Mouse (Mus musculus) hindbrain, embryonic 12.5 days (tissue): ENCODE data around the gene Efhd1. TPM values are rescaled to one million over a fixed set of nuclear protein-coding genes. Genes with fewer than 3 reads are reported as not detected.

Experiments used
- ATAC-seq: fragments of 200-750 bp; cut with Nextera tagmentation; 2 replicates; pipeline ENCODE4 v1.8.0; 2017; ENCODE audit warnings: moderate TSS enrichment; ENCODE audit not compliant: low FRiP score
- H3K27ac ChIP-seq: fragments of 300-500 bp; sonication (generic); 2 replicates; pipeline ENCODE4 v1.5.1; 2016; ENCODE audit warnings: mild to moderate bottlenecking
- H3K27me3 ChIP-seq: fragments of 300-500 bp; sonication (generic); 2 replicates; pipeline ENCODE4 v1.6.1; 2016; ENCODE audit warnings: mild to moderate bottlenecking
- H3K36me3 ChIP-seq: fragments of 300-500 bp; sonication (generic); 2 replicates; pipeline ENCODE4 v1.6.1; 2016; ENCODE audit warnings: mild to moderate bottlenecking
- H3K4me1 ChIP-seq: fragments of 300-500 bp; sonication (generic); 2 replicates; pipeline ENCODE4 v1.6.1; 2016
- H3K4me2 ChIP-seq: fragments of 300-500 bp; sonication (generic); replicated peaks from 2 replicates; pipeline ENCODE4 v1.6.1; 2016; ENCODE audit warnings: mild to moderate bottlenecking
- H3K4me3 ChIP-seq: fragments of 300-500 bp; sonication (generic); 2 replicates; pipeline ENCODE4 v1.5.1; 2016; ENCODE audit warnings: mild to moderate bottlenecking
- H3K9ac ChIP-seq: fragments of 300-500 bp; sonication (generic); 2 replicates; pipeline ENCODE4 v1.6.1; 2016; ENCODE audit warnings: mild to moderate bottlenecking, moderate library complexity
- H3K9me3 ChIP-seq: fragments of 300-500 bp; sonication (generic); replicated peaks from 2 replicates; pipeline ENCODE4 v1.6.1; 2016; ENCODE audit warnings: mild to moderate bottlenecking
- WGBS: fragments of 180-500 bp; shearing (Covaris S2); methylation state at CpG from one replicate; pipeline ENCODE4 v1.1.7; 2016; 5-methylcytosine and 5-hydroxymethylcytosine counted together
- polyA plus RNA-seq: library from polyadenylated mRNA; unstranded; fragments of >200 nt; fragmentation: Nextera tagmentation; extraction: Ambion mirVana; gene quantifications from 2 replicates; pipeline ENCODE4 v1.2.1, GENCODE M21; 2016

The Efhd1 gene
- polyA plus RNA-seq, 1 experiment from 2014 or later, result 0.40 TPM

DNA sequence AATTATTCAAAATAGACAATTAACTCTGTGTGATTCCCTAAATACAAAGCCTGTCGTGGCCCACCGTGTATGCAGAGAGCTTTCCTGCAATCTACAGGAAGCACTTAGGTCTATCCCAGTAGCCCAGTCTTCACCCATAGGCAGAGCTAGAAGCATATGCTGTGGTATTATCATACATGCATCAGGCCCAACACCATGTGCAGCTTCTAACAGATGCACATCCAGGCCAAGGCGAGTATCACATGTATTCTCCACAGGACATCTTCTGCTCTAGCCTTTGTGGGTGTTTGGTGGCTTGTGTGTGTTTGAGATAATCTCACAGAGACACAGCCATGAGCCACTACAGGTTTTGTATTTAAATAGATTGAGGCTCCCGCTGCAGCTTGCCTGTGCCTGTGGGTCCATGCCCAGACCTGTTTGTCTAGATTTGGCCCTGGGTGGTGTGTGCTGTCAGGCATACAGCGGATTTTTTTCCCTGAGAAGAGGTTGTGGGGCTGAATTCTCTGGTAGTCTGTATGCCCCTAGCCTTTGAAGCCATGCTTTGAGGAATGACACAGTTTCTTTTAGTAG, 12.0 kb upstream of the Efhd1 start:
- Histone ChIP-seq H3K9me3 (no peaks in the 10 kb centered on the region), H3K36me3 (no peaks in the 10 kb centered on the region)
- WGBS, result 60% methylated on average over 5 of the region's 5 CpGs

DNA sequence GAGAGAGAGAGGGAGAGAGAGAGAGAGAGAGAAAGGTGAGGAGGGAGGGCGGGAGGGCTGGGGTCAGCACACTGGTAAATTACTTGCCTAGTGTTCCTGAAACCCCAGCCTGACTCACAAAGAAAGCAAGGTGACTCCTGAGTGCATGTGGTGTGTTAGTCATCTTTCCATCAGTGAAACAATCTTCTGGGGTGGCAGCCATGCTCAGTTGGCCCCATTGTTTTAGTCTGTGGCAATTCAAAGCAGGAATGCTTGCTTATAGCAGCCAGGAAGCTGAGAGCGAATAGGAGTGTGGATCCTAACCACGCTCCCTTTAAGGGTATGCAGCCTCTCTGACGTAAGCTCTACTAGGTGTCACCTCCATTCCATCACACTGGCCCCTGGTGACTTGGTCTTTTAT, 9.0 kb upstream of the Efhd1 start:
- H3K4me2 ChIP-seq, result no peak overlapping the region
- H3K36me3 ChIP-seq, result no peaks in the 10 kb centered on the region
- no peaks in the 10 kb centered on the region for H3K9me3 ChIP-seq
- ATAC-seq, result no peak
- H3K4me3 ChIP-seq, result no peak overlapping the region
- no peak overlapping the region for H3K9ac ChIP-seq
- WGBS, result 69% methylated on average over 3 of the region's 4 CpGs
- H3K4me1 ChIP-seq, result no peaks in the 10 kb centered on the region
- H3K27ac ChIP-seq, result no peak overlapping the region
- peaks cover 24% of the 10 kb centered on the region for H3K27me3 ChIP-seq

More for the DNA sequence above, 12.0 kb upstream of the Efhd1 start:
- Histone ChIP-seq H3K4me2 (no peak overlapping the region), H3K4me3 (no peak overlapping the region), H3K9ac (no peak overlapping the region), H3K4me1 (no peaks in the 10 kb centered on the region), H3K27me3 (no peaks in the 10 kb centered on the region), H3K27ac (no peak overlapping the region)
- ATAC-seq, result no peak

DNA sequence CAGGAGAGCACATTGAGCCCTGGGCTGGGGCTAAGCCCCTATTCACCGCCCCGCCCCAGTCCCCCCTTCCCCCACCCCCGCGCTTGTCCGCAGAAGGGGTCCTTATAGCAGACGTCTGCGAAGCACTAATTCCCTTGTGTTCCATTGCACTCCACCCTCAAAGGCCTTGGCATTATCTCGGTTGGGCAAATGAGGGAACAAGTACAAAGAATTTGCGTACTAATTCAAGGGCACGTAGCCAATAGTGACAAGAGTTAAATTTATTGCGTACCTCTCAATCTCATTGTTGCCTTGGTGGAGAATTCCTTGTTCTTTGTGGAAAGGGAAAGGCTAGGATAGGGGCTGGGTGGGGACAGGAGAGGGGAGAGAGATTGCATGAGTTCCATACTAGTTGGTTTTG, 6.5 kb upstream of the Efhd1 start:
- H3K36me3 ChIP-seq, result no peaks in the 10 kb centered on the region
- H3K27ac ChIP-seq, result no peak overlapping the region
- no peaks in the 10 kb centered on the region for H3K4me1 ChIP-seq
- WGBS, result 15% methylated on average over 11 of the region's 11 CpGs
- H3K9ac ChIP-seq, result no peak overlapping the region
- H3K27me3 ChIP-seq, result peaks cover 48% of the 10 kb centered on the region
- H3K9me3 ChIP-seq, result no peaks in the 10 kb centered on the region
- no peak for ATAC-seq
- no peak overlapping the region for H3K4me3 ChIP-seq
- H3K4me2 ChIP-seq, result no peak overlapping the region

DNA sequence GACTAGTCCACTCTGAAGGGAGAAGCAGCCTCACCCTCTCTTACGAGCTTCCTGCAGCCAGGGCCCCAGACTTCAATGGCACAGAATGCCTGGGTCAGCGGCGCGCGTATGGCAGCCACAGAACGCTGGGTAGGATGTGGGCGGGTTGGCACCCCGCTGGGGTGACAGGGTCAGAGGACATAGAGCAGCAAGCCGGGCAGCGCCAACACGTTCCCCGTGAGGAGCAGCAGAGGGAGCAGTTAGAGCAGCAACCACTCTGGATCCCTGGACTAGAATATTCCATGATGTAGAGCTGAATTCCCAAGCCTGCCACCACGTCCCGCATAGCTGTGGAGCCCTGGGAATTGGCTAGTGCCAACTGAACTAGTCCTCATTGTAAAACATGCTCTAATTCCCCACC, 5.7 kb upstream of the Efhd1 start:
- ATAC-seq, result no peak
- no peak overlapping the region for H3K4me2 ChIP-seq
- WGBS, result 8% methylated on average over 14 of the region's 14 CpGs

DNA sequence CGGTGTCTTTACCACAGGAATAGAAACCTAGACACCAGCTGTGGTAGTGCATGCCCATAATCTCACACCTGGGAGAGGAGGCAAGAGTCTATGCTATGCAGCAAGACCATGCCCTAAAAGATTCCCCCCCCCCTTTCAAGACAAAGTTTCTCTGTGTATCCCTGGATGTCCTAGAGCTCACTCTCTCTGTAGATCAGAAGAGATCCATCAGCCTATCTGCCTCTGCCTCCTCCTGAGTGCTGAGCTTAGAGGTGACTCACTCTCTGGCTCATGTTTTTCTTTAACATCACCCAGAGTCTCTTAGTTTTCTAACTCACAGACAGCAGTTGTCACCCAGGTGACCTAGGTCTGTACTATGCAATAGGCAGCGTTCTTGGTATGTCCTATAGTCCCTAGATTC, 4.8 kb upstream of the Efhd1 start:
- peaks cover 13% of the 10 kb centered on the region for H3K4me1 ChIP-seq
- no peak overlapping the region for H3K9ac ChIP-seq
- peaks cover 64% of the 10 kb centered on the region for H3K27me3 ChIP-seq
- WGBS, result 86% methylated on average over 2 of the region's 2 CpGs
- no peak overlapping the region for H3K4me3 ChIP-seq
- no peak overlapping the region for H3K27ac ChIP-seq
- H3K36me3 ChIP-seq, result no peaks in the 10 kb centered on the region
- H3K4me2 ChIP-seq, result no peak overlapping the region
- no peaks in the 10 kb centered on the region for H3K9me3 ChIP-seq
- no peak for ATAC-seq

More for the DNA sequence above, 5.7 kb upstream of the Efhd1 start:
- H3K4me3 ChIP-seq, result no peak overlapping the region
- H3K4me1 ChIP-seq, result peaks cover 6% of the 10 kb centered on the region
- H3K9ac ChIP-seq, result no peak overlapping the region
- H3K27me3 ChIP-seq, result peaks cover 56% of the 10 kb centered on the region
- H3K9me3 ChIP-seq, result no peaks in the 10 kb centered on the region
- no peak overlapping the region for H3K27ac ChIP-seq
- no peaks in the 10 kb centered on the region for H3K36me3 ChIP-seq

DNA sequence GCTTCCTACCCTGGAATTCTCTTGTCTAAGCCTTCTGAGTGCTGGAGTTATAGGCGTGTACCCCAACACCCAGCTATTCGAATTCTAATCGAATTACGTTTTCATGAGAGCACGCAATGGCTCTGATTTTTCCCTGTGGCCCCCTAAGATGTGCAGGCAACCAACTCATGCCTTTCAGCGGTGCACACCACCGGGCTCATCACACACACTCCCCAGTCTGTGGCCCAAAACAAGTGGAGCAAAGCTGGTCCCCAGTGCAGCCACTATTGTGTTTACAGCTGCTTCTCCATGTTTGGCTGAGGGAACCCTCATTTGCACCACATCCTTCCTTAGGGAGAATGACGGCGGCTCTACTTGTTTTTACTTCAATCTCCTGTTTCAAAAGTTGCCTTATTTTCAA, 906 bp upstream of the Efhd1 start:
- ATAC-seq, result no peak
- Histone ChIP-seq H3K27me3 (peaks cover 92% of the 10 kb centered on the region), H3K4me2 (no peak overlapping the region), H3K9me3 (no peaks in the 10 kb centered on the region), H3K9ac (no peak overlapping the region), H3K4me3 (no peak overlapping the region), H3K27ac (no peak overlapping the region), H3K4me1 (peaks cover 25% of the 10 kb centered on the region), H3K36me3 (no peaks in the 10 kb centered on the region)
- WGBS, result 4% methylated on average over 9 of the region's 9 CpGs

DNA sequence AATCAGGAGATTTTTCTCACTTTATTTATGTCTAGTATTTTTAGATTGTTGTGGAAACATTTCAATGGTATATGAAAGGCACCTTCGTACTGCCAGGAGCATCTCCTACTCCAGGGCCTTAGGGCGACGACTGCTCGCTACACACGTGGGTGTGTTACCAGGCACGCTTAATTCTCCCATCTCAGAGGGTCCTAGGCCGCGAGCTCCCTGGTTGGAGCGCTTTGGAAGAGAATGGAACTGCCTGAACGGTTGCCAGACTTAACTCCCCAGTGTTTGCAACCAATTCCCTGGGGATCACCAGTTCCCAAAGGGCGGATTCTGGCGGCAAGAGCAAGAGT, 398 bp upstream of the Efhd1 start:
- no peak for ATAC-seq
- under 1% methylated on average over 12 of the region's 12 CpGs for WGBS
- no peak overlapping the region for H3K9ac ChIP-seq

DNA sequence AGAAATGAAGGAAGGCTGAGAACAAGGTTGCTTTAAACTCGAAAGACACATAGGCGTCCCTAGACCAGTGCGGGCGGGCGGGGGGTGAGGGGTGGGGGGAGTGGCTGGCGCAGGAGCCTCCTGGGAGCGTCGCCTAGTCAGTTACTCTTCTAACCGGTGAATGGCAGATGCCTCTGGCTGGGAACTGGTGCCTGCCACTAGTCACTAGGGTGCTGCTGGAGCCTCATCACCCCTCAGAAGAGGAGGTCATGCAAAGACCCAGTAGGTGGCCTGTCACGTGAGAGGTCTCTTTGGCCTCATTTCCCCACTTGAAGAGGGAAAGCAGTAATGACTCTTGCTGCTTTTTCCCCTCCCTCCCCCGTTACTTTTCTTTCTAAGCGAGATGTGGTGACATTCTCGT, 1.0 kb downstream of the Efhd1 start:
- Histone ChIP-seq H3K27ac (no peak overlapping the region), H3K36me3 (no peaks in the 10 kb centered on the region), H3K4me2 (peak overlapping the region; percentile 94), H3K9ac (no peak overlapping the region), H3K27me3 (peaks cover 92% of the 10 kb centered on the region), H3K4me3 (peak overlapping the region; percentile 47), H3K4me1 (peaks cover 27% of the 10 kb centered on the region), H3K9me3 (no peaks in the 10 kb centered on the region)
- no peak for ATAC-seq
- under 1% methylated on average over 13 of the region's 13 CpGs for WGBS

More for the DNA sequence above, 398 bp upstream of the Efhd1 start:
- Histone ChIP-seq H3K27me3 (peaks cover 92% of the 10 kb centered on the region), H3K36me3 (no peaks in the 10 kb centered on the region), H3K4me1 (peaks cover 25% of the 10 kb centered on the region), H3K9me3 (no peaks in the 10 kb centered on the region), H3K4me2 (peak overlapping the region; percentile 94), H3K27ac (no peak overlapping the region), H3K4me3 (peak overlapping the region; percentile 47)

DNA sequence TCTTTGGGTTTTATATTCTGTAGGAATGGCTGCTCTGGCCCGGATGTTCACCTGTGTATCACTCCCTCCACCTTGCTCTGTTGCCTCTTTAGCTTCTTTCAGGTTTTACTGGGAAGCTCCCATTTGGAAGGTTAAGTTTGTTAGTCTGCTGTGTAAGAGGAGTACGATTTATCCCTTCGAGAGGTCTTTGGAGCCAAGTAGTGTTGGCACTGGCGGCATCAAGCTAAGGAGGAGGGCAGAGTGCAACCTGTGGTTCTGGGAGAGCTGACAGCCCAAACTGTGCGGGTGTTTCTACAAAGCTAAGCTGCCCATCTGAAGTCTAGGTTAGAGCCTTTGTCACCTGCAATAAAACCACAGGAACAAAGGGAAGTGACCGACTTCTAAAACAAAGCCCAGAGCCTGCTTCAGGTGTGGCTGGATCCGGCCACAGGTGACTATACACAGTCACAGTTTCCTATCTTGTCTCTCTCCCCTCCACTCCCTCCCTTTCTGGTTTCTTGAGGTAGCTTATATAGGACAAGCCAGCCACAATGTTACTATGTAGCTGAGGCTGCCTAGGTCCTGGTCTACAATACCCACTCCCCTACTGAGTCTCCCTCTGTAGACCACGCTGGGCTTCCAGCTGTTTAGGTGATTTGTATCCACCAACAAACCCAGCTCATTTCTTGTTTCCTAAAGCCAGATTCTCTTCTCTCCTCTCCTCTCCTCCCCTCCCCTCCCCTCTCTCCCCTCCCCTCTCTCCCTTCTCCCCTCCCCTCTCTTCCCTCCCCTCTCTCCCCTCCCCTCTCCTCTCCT, 2.3 kb downstream of the Efhd1 start:
- H3K4me2 ChIP-seq, result no peak overlapping the region
- H3K27me3 ChIP-seq, result peaks cover 87% of the 10 kb centered on the region
- no peak overlapping the region for H3K4me3 ChIP-seq
- 30% methylated on average over 8 of the region's 8 CpGs for WGBS
- H3K27ac ChIP-seq, result no peak overlapping the region
- H3K36me3 ChIP-seq, result no peaks in the 10 kb centered on the region
- H3K4me1 ChIP-seq, result peaks cover 40% of the 10 kb centered on the region
- no peak overlapping the region for H3K9ac ChIP-seq
- no peaks in the 10 kb centered on the region for H3K9me3 ChIP-seq
- no peak for ATAC-seq

DNA sequence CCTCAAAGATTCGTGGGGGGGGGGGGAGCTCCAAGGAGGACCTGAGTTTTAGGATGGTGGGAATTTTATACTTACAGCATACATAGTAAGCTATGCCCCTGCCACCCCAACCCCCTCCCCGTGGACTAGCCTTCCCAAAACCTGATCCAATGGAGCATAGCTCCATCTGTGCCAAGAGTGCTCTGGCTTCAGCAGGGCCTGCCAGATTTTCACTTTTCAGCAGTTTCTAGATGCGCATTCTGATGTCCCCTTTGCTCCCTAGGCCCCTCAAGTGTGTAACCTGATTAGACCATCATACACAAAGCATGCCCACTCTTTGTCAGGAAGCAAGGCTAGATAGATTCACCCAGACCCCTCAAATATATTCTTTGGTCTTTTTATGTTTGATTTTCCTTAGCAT, 6.0 kb downstream of the Efhd1 start:
- ATAC-seq, result no peak

DNA sequence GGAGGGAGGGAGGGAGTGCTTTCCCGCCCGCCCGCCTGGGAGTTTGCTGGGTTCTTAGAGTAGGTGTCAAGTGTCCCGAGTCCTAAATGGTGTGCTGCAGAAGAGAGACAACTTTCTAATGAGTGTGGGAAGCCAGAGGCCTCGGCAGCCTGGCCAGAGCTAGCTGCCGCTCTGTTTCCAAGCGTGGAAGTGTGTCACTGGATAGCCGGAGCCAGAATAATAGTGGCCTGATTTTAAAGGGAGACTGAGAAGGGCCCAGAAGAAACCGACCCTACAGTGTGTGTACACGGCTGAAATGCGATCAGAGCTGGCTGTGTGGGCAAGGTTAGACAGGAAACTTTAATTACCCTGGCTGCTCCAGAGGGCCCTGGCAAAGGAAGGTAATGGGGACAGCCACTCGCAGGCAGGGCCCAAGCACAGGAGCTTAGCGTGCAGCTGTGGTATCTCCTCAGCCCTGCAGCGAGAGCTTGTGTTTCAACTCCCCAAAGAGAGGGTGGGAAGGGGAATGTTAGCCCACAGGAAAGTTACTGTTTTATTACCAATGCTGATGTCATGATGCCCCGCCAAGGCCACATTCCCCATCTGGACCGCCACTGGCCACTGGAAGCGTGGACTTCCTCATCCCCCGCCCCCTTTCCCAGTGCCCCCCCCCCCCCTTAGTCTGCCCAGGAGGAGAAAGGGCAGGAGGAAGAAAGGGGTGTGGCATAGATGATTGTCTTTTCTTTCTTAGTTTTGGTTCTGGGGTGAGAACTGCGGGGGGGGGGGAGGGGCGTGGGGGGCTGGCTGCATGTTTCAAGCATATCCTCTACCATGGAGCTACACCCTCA, 6.7 kb downstream of the Efhd1 start:
- no peak overlapping the region for H3K9ac ChIP-seq
- H3K4me2 ChIP-seq, result peak overlapping the region; percentile 3; the same call in 1 of the 2 replicates
- H3K4me3 ChIP-seq, result no peak overlapping the region
- H3K27ac ChIP-seq, result peak overlapping the region; percentile 55; the same call in 1 of the 2 replicates
- no peak for ATAC-seq
- H3K4me1 ChIP-seq, result peaks cover 19% of the 10 kb centered on the region
- peaks cover 51% of the 10 kb centered on the region for H3K27me3 ChIP-seq
- H3K9me3 ChIP-seq, result no peaks in the 10 kb centered on the region
- WGBS, result 5% methylated on average over 19 of the region's 20 CpGs
- H3K36me3 ChIP-seq, result no peaks in the 10 kb centered on the region

More for the DNA sequence above, 6.0 kb downstream of the Efhd1 start:
- H3K9me3 ChIP-seq, result no peaks in the 10 kb centered on the region
- H3K9ac ChIP-seq, result no peak overlapping the region
- H3K4me3 ChIP-seq, result no peak overlapping the region
- WGBS, result 23% methylated on average over 3 of the region's 3 CpGs
- peaks cover 57% of the 10 kb centered on the region for H3K27me3 ChIP-seq
- peak overlapping the region; percentile 3; the same call in 1 of the 2 replicates for H3K4me2 ChIP-seq
- peak overlapping the region; percentile 55; the same call in 1 of the 2 replicates for H3K27ac ChIP-seq
- peaks cover 23% of the 10 kb centered on the region for H3K4me1 ChIP-seq
- no peaks in the 10 kb centered on the region for H3K36me3 ChIP-seq

DNA sequence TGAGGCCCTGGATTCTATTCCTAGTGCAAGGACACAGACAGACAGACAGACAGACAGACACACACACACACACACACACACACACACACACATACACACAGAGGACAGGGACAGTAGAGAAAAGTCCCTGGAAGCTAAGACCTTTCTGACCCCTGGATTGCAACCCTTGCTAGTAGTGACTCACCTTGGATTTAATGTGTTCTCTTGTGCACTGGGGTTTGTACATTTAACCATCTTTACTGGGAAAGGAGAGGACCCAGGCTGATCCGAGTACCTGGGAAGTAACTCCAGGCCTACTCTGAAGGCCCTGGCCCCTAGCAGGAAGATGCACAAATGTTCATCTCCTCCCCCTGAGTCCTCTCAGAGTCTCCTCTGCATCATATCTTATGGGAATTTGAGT, 7.4 kb downstream of the Efhd1 start:
- 81% methylated on average over 1 of the region's 1 CpGs for WGBS
- Histone ChIP-seq H3K4me2 (no peak overlapping the region), H3K9me3 (no peaks in the 10 kb centered on the region), H3K27ac (no peak overlapping the region), H3K27me3 (peaks cover 43% of the 10 kb centered on the region), H3K4me3 (no peak overlapping the region), H3K4me1 (peaks cover 19% of the 10 kb centered on the region), H3K9ac (no peak overlapping the region), H3K36me3 (no peaks in the 10 kb centered on the region)
- no peak for ATAC-seq
